ENCODE assay signal across 8 mouse cellular contexts in the genomic region with DNA sequence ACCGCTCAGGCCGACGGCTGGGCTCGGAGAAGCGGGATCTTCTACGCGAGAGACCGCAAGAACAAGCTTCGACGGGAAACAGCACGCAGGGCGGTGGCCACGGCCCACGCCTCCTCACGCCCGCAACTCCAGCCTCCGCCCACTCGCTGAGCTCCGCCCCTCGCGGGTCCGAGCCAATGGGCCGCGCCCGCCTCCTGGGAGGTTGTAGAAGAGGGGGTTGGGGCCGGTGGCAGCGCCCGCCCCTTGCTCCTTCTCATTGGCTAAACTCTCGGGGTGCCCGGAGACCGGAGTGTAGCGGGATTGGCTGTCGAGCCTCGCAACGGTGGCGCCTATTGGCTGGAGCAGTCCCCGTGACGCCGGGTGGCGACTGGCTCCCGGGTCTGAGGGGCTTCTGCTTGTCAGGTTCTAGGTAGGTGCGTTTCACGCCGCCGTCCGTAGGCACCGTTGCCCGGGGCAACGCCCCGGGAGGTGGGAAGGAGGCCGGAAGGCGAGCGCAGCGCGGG. TPM values are rescaled to one million over a fixed set of nuclear protein-coding genes. Genes with fewer than 3 reads are reported as not detected.
DNase-seq lines count a peak whose midpoint lies in the region; ATAC-seq and TF ChIP-seq lines count a peak whose summit lies in the region.

Gene A930002H24Rik (minus strand): TSS at position 145 of the 503 bp plus-strand sequence.

- ATAC-seq in embryonic facial prominence, embryonic 15.5 days (ENCODE audit: insufficient number of reproducible peaks, low FRiP score, low TSS enrichment, low read depth): peak; percentile 100
- ATAC-seq in kidney, embryonic 15.5 days (replicated peaks; ENCODE audit: low FRiP score): peak; percentile 100
- ATAC-seq in monocyte, adult 5-6 weeks (replicated peaks; ENCODE audit: insufficient number of reproducible peaks, low FRiP score, low TSS enrichment, poor library complexity, severe bottlenecking): peak; percentile 98

- peak within 1 kb of the TSS; percentile 77 for H3K9ac ChIP-seq in embryonic facial prominence, embryonic 15.5 days
- peak within 1 kb of the TSS; percentile 82 for H3K9ac ChIP-seq in kidney, embryonic 15.5 days

- H3K4me1 ChIP-seq in bone marrow, adult 2 months (ENCODE audit: control insufficient read depth, insufficient read depth, low read length): no peaks in the 10 kb centered on the region
- 0 out of 2 replicates have a peak, but pooled peaks cover 7% of the 10 kb centered on the region for H3K4me1 ChIP-seq in embryonic facial prominence, embryonic 15.5 days
- peaks cover 24% of the 10 kb centered on the region for H3K4me1 ChIP-seq in heart, embryonic 10.5 days
- peaks cover 16% of the 10 kb centered on the region for H3K4me1 ChIP-seq in kidney, embryonic 15.5 days

- under 1% methylated on average over 55 of the region's 55 CpGs for WGBS in bone marrow, adult 2 months
- whole genome bisulfite sequencing in embryonic facial prominence, embryonic 15.5 days: under 1% methylated on average over 55 of the region's 55 CpGs
- WGBS in heart, embryonic 10.5 days: 0% methylated on average over 54 of the region's 55 CpGs
- WGBS in kidney, embryonic 15.5 days: under 1% methylated on average over 55 of the region's 55 CpGs

- H3K4me2 ChIP-seq in embryonic facial prominence, embryonic 15.5 days (replicated peaks): peak within 1 kb of the TSS; percentile 97
- H3K4me2 ChIP-seq in kidney, embryonic 15.5 days: peak within 1 kb of the TSS; percentile 92

- TF ChIP-seq POLR2A in bone marrow, adult 2 months (IDR thresholded peaks at IDR 0.05; ENCODE audit: borderline replicate concordance, control insufficient read depth, low read depth, low read length): peak; percentile 44; the same call in 1 of the 2 replicates

- H3K36me3 ChIP-seq in embryonic facial prominence, embryonic 15.5 days: no peaks in the 10 kb centered on the region
- H3K36me3 ChIP-seq in heart, embryonic 10.5 days: no peaks in the 10 kb centered on the region
- no peaks in the 10 kb centered on the region for H3K36me3 ChIP-seq in kidney, embryonic 15.5 days

- no peak for TF ChIP-seq CTCF in bone marrow, adult 2 months (IDR thresholded peaks at IDR 0.05; ENCODE audit: control insufficient read depth, insufficient read depth, low read length)

- peak within 1 kb of the TSS; percentile 46 for H3K4me3 ChIP-seq in bone marrow, adult 2 months (replicated peaks; ENCODE audit: control insufficient read depth, low read depth, low read length)
- peak within 1 kb of the TSS; percentile 98 for H3K4me3 ChIP-seq in embryonic facial prominence, embryonic 15.5 days (replicated peaks)
- peak within 1 kb of the TSS; percentile 97 for H3K4me3 ChIP-seq in heart, embryonic 10.5 days
- peak within 1 kb of the TSS; percentile 92 for H3K4me3 ChIP-seq in kidney, embryonic 15.5 days (replicated peaks)

- no peaks in the 10 kb centered on the region for H3K27me3 ChIP-seq in embryonic facial prominence, embryonic 15.5 days
- H3K27me3 ChIP-seq in heart, embryonic 10.5 days (ENCODE audit: insufficient read depth, poor library complexity, severe bottlenecking): no peaks in the 10 kb centered on the region
- H3K27me3 ChIP-seq in kidney, embryonic 15.5 days: no peaks in the 10 kb centered on the region

- peak within 1 kb of the TSS; percentile 57; the same call in 1 of the 2 replicates for H3K27ac ChIP-seq in bone marrow, adult 2 months (ENCODE audit: control insufficient read depth, insufficient read depth, low read depth, low read length, poor library complexity)
- peak within 1 kb of the TSS; percentile 84 for H3K27ac ChIP-seq in embryonic facial prominence, embryonic 15.5 days (replicated peaks)
- peak within 1 kb of the TSS; percentile 95 for H3K27ac ChIP-seq in heart, embryonic 10.5 days
- peak within 1 kb of the TSS; percentile 88 for H3K27ac ChIP-seq in kidney, embryonic 15.5 days

- H3K9me3 ChIP-seq in embryonic facial prominence, embryonic 15.5 days (replicated peaks): no peaks in the 10 kb centered on the region
- H3K9me3 ChIP-seq in heart, embryonic 10.5 days: no peaks in the 10 kb centered on the region
- no peaks in the 10 kb centered on the region for H3K9me3 ChIP-seq in kidney, embryonic 15.5 days (replicated peaks)

- DNase-seq in 416B (ENCODE audit: low read depth) (peak; percentile 96), liver (peak; percentile 99)
- DNase-seq in heart, embryonic 10.5 days (ENCODE audit: low spot score): peak; percentile 100
- DNase-seq in spleen, postnatal 4 days (ENCODE audit: low spot score in 2 of 2): peak; percentile 93 to 95

RNA-seq across cellular contexts. Expression of gene A930002H24Rik, which starts in this region (rescaled TPM):
- polyA plus RNA-seq in bone marrow, adult 2 months (2011; ENCODE audit: insufficient read depth, insufficient read length, low replicate concordance, missing spikeins): not detected in 2 replicates
- polyA plus RNA-seq in embryonic facial prominence, embryonic 15.5 days (2015; fragmentation: Nextera tagmentation; extraction: Ambion mirVana): 1.9 and 3.3 TPM in 2 replicates
- polyA plus RNA-seq in heart, embryonic 10.5 days (2016; fragmentation: Nextera tagmentation; extraction: Ambion mirVana): 2.7 TPM in 2 replicates
- 3.2 and 4.5 TPM in 2 replicates for polyA plus RNA-seq in kidney, embryonic 15.5 days (2015; fragmentation: Nextera tagmentation; extraction: Ambion mirVana)
- 3.2 TPM in 1 of 3 replicates, not detected in the others for total RNA-seq in monocyte, adult 5-6 weeks (2017)

Comparison
In these comparisons a context has a peak if more than half of its experiments do, and no peak if none do; other contexts are left out.
1. Peak in every context shown above with its lines: DNase-seq, ATAC-seq, H3K4me3 ChIP-seq and H3K27ac ChIP-seq.
2. H3K4me3 ChIP-seq: peak in every context shown above with its lines; median percentile 98 in embryonic facial prominence, embryonic 15.5 days; 97 in heart, embryonic 10.5 days; 92 in kidney, embryonic 15.5 days; 46 in bone marrow, adult 2 months.